Mouse (Mus musculus) ES-Bruce4 (cell line): ENCODE results near the gene Dppa5a. TPM values are rescaled to one million over a fixed set of nuclear protein-coding genes. Genes with fewer than 3 reads are reported as not detected.
"Not testable (repeated sequence)": the region's sequence is repeated elsewhere in the genome, so short reads cannot be mapped to it uniquely, and the experiment has no call there.

Source experiments
- H3K27ac ChIP-seq: 2 replicates; pipeline ENCODE4 v1.5.1; 2012; ENCODE audit warnings: low read length, inconsistent platforms; ENCODE audit not compliant: insufficient read depth
- H3K27me3 ChIP-seq: 2 replicates; pipeline ENCODE4 v1.6.1; 2012; ENCODE audit warnings: mild to moderate bottlenecking, low read length, inconsistent platforms; ENCODE audit not compliant: control insufficient read depth, poor library complexity, insufficient read depth, severe bottlenecking
- H3K36me3 ChIP-seq: 2 replicates; pipeline ENCODE4 v1.6.1; 2012; ENCODE audit warnings: inconsistent platforms, mild to moderate bottlenecking, low read length, moderate library complexity; ENCODE audit not compliant: control insufficient read depth, poor library complexity, insufficient read depth, severe bottlenecking
- H3K4me1 ChIP-seq: one replicate; pipeline ENCODE4 v1.8.1; 2011; ENCODE audit warnings: low read length; ENCODE audit not compliant: control insufficient read depth, insufficient read depth
- H3K4me3 ChIP-seq: 2 replicates; pipeline ENCODE4 v1.5.1; 2011; ENCODE audit warnings: low read depth, mild to moderate bottlenecking, low read length
- H3K9ac ChIP-seq: 2 replicates; pipeline ENCODE4 v1.6.1; 2012; ENCODE audit warnings: low read depth, mild to moderate bottlenecking, inconsistent platforms; ENCODE audit not compliant: poor library complexity, severe bottlenecking
- H3K9me3 ChIP-seq: replicated peaks from 2 replicates; pipeline ENCODE4 v1.6.1; 2012; ENCODE audit warnings: mild to moderate bottlenecking, low read length, inconsistent platforms; ENCODE audit not compliant: control insufficient read depth, poor library complexity, insufficient read depth, severe bottlenecking
- CTCF ChIP-seq: IDR thresholded peaks from one replicate; pipeline ENCODE4 v1.8.1; 2011; ENCODE audit warnings: low read depth, low read length
- EP300 ChIP-seq: IDR thresholded peaks from 2 replicates; pipeline ENCODE4 v1.6.1; 2011; ENCODE audit warnings: low read depth, low read length; ENCODE audit not compliant: insufficient read depth
- POLR2A ChIP-seq: IDR thresholded peaks from one replicate; pipeline ENCODE4 v1.8.1; 2011; ENCODE audit warnings: low read length; ENCODE audit not compliant: insufficient read depth
- polyA plus RNA-seq: library from polyadenylated mRNA; stranded (reverse); fragments of >200 nt; gene quantifications from 2 replicates; pipeline ENCODE4 v1.2.4, GENCODE M21; 2011; ENCODE audit warnings: low read depth; ENCODE audit not compliant: missing spikeins, insufficient read depth, insufficient read length

Gene Dppa5a
- polyA plus RNA-seq = 5,317 and 5,424 TPM in 2 replicates

DNA sequence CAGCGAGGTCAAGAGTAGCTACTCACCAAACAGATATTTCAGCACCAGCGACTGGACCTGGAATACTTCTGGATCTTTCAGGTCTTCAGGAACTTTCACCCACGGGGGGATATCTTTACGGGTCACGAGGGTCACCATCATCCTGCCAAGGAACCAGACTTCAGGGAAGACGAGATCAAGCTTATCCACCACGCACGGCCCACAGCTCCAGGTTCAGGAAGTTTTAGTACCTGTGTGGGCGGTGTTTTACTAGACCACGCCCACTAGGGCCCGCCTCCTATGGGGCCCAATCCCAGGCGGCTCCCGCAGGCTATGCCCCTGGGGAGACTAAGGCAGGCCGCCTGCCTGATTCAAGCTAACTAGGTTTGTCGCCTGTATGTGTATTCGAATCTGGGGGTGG is at the start of gene Dppa5a:
TSS of gene Dppa5a (minus strand) at position 219 of the 400 bp plus-strand sequence.
- TF ChIP-seq EP300 (peak; percentile 86), POLR2A (peak; percentile 95)
- not testable (repeated sequence) for H3K4me1 ChIP-seq, H3K36me3 ChIP-seq, H3K27me3 ChIP-seq, H3K9me3 ChIP-seq
- H3K4me3 ChIP-seq = peak within 1 kb of the TSS; percentile 86
- H3K9ac ChIP-seq = peak within 1 kb of the TSS; percentile 71
- H3K27ac ChIP-seq = peak within 1 kb of the TSS; percentile 100

DNA sequence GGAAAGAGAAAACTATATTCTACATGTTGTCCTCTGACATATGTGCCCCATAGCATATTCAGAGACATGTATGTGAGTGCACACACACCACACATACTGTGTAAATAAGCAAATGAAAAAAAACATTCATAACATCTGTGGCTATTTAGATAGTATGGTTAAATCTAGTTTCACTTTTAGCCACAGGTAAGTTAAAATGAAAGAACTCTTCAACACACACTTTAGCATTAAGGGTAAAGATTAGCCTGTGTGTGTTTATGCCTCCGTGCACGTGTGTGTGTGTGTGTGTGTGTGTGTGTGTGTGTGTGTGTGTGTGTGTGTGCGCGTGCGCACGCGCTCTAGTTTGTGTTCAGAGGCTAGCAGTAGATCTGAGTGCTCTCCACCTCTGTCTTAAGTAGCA is 33.6 kb upstream of the Dppa5a start:
- Histone ChIP-seq H3K36me3 (peaks cover 6% of the 10 kb centered on the region), H3K27me3 (no peaks in the 10 kb centered on the region; the same call in 1 of the 2 replicates), H3K4me3 (no peak overlapping the region), H3K9me3 (no peaks in the 10 kb centered on the region), H3K4me1 (no peaks in the 10 kb centered on the region), H3K9ac (no peak overlapping the region), H3K27ac (no peak overlapping the region)
- no peak for TF ChIP-seq CTCF

DNA sequence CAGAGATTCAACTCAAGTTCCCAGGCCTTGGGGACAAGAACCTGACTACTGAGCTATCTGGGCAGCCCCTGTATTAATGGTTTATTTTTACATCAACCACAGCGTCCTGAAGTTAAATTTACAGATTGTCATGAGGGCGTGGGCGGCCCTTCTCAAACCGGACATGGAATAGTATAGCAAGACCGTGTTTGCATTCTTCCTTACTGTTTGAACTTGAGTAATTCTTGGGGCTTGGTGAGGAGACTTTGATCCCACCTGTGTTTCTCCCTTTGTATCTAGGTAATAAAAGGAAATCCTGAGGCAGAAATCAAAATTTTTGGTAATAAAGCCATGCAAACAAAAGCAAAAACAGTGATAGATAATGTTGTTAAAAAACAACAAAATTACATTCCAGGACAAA is 32.6 kb upstream of the Dppa5a start:
- Histone ChIP-seq H3K27ac (no peak overlapping the region), H3K36me3 (peaks cover 6% of the 10 kb centered on the region), H3K9me3 (no peaks in the 10 kb centered on the region), H3K9ac (no peak overlapping the region), H3K4me3 (no peak overlapping the region), H3K4me1 (no peaks in the 10 kb centered on the region), H3K27me3 (no peaks in the 10 kb centered on the region; the same call in 1 of the 2 replicates)
- TF ChIP-seq EP300 (no peak), CTCF (no peak), POLR2A (no peak)

- TF ChIP-seq CTCF (no peak), EP300 (no peak), POLR2A (no peak)
- peaks cover 3% of the 10 kb centered on the region; the same call in 1 of the 2 replicates for H3K36me3 ChIP-seq
- peaks cover 5% of the 10 kb centered on the region; the same call in 1 of the 2 replicates for H3K27me3 ChIP-seq
- no peaks in the 10 kb centered on the region for H3K4me1 ChIP-seq
- H3K9ac ChIP-seq = peak overlapping the region; percentile 71
- H3K9me3 ChIP-seq = no peaks in the 10 kb centered on the region
- H3K27ac ChIP-seq = no peak overlapping the region
- no peak overlapping the region for H3K4me3 ChIP-seq
These were observed 28.5 kb upstream of the Dppa5a start for GRCm38 (mm10) chr9:78396517-78396916.

- Histone ChIP-seq H3K9me3 (no peaks in the 10 kb centered on the region), H3K27ac (no peak within 1 kb of the TSS), H3K9ac (peak within 1 kb of the TSS; percentile 71), H3K4me1 (no peaks in the 10 kb centered on the region), H3K27me3 (peaks cover 5% of the 10 kb centered on the region; the same call in 1 of the 2 replicates), H3K4me3 (peak within 1 kb of the TSS; percentile 69), H3K36me3 (peaks cover 3% of the 10 kb centered on the region; the same call in 1 of the 2 replicates)
- TF ChIP-seq EP300 (no peak), POLR2A (no peak), CTCF (no peak)
These were observed 27.8 kb upstream of the Dppa5a start, which contains the start of gene Ddx43 for GRCm38 (mm10) chr9:78395630-78396351. Ddx43 (plus strand) TSS chr9:78395777.

DNA sequence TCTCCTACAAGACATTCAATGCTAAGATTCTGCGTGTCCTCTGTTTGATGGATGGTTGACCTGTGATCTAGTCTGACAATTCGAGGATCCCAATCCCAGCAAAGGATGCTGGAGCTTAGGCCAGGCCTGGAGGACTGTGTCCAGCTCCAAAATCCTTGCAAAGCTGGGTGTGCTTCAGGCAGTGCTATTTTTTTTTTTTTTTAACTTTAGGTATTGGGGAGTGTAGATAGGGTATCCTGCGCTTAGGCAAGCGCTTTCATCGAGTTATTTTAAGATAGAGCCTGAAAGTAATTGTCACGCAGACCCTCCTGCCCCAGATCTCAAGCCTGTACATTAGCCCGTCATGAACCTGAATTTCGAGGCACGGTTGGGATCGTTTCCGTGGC is 27.3 kb upstream of the Dppa5a start:
- H3K9me3 ChIP-seq = no peaks in the 10 kb centered on the region
- no peak for TF ChIP-seq POLR2A
- TF ChIP-seq EP300 = no peak
- no peak for TF ChIP-seq CTCF
- H3K4me3 ChIP-seq = 0 out of 2 replicates have a peak overlapping the region, but pooled peaks have one; percentile 7
- no peaks in the 10 kb centered on the region for H3K4me1 ChIP-seq
- no peak overlapping the region for H3K27ac ChIP-seq
- peaks cover 5% of the 10 kb centered on the region; the same call in 1 of the 2 replicates for H3K27me3 ChIP-seq
- H3K9ac ChIP-seq = no peak overlapping the region
- H3K36me3 ChIP-seq = no peaks in the 10 kb centered on the region
